27 mouse cellular contexts compared by ENCODE assay signal in genomic region chr3:28346476-28346875, GRCm38 (mm10).
"Had no signal": no experiment of that assay in that cellular context is flagged by ENCODE, and none has a peak within 500 bp of the region (broad histone marks: within the 10 kb centered on the region; RNA-seq: fewer than 3 reads in every experiment).

No protein-coding gene starts in this region.

- H3K4me3 ChIP-seq: gastrocnemius, adult 2 months; heart, adult 2 months; heart, embryonic 10.5 days; heart, embryonic 12.5 days; intestine, embryonic 15.5 days; layer of hippocampus, adult 2 months; left cerebral cortex, adult 2 months; limb, embryonic 10.5 days; limb, embryonic 12.5 days; liver, embryonic 13.5 days; liver, embryonic 15.5 days had no signal

- H3K9ac ChIP-seq: heart, embryonic 12.5 days; hindbrain, embryonic 14.5 days; intestine, embryonic 15.5 days; limb, embryonic 12.5 days; liver, embryonic 13.5 days; liver, embryonic 15.5 days; liver, postnatal 0 days had no signal

- ATAC-seq: inflammation-experienced regulatory T-cells, adult 6 months; intestine, embryonic 15.5 days; intestine, postnatal 0 days; liver, postnatal 0 days had no signal

- H3K9me3 ChIP-seq: heart, embryonic 10.5 days; heart, embryonic 12.5 days; intestine, embryonic 15.5 days; limb, embryonic 10.5 days; limb, embryonic 12.5 days; liver, embryonic 13.5 days; liver, embryonic 15.5 days had no signal

- H3K4me1 ChIP-seq: heart, embryonic 10.5 days; heart, embryonic 12.5 days; intestine, embryonic 15.5 days; liver, embryonic 13.5 days; liver, embryonic 15.5 days had no signal

- H3K4me2 ChIP-seq: heart, embryonic 12.5 days; hindbrain, embryonic 14.5 days; intestine, embryonic 15.5 days; limb, embryonic 12.5 days; liver, embryonic 11.5 days; liver, embryonic 13.5 days; liver, embryonic 15.5 days had no signal

- H3K36me3 ChIP-seq: heart, embryonic 10.5 days; heart, embryonic 12.5 days; intestine, embryonic 15.5 days; limb, embryonic 10.5 days; limb, embryonic 12.5 days; liver, embryonic 13.5 days; liver, embryonic 15.5 days had no signal

- H3K27me3 ChIP-seq: heart, embryonic 12.5 days; intestine, embryonic 15.5 days; limb, embryonic 12.5 days; liver, embryonic 13.5 days; liver, embryonic 15.5 days had no signal

- H3K27ac ChIP-seq: gastrocnemius, adult 2 months; heart, adult 2 months; heart, embryonic 10.5 days; hindbrain, embryonic 14.5 days; intestine, embryonic 15.5 days; layer of hippocampus, adult 2 months; left cerebral cortex, adult 2 months; limb, embryonic 10.5 days; limb, embryonic 12.5 days; liver, embryonic 13.5 days; liver, embryonic 15.5 days had no signal

- DNase-seq: gastrocnemius, adult 2 months; gastrocnemius, postnatal 10 days; gastrocnemius, postnatal 25 days; heart, adult 2 months; heart, postnatal 10 days; heart, postnatal 4 days; kidney, adult 18-20 months; kidney, adult 8-10 months; kidney, postnatal 10 days; kidney, postnatal 25 days; kidney, postnatal 4 days; liver; liver, embryonic 13.5 days; liver, postnatal 0 days; lung, adult 2 months had no signal
